Mouse (Mus musculus): ENCODE results near the gene Zan. TPM values are rescaled to one million over a fixed set of nuclear protein-coding genes. Genes with fewer than 3 reads are reported as not detected.

Gene Zan
- polyA plus RNA-seq, 1 experiment = not detected

DNA sequence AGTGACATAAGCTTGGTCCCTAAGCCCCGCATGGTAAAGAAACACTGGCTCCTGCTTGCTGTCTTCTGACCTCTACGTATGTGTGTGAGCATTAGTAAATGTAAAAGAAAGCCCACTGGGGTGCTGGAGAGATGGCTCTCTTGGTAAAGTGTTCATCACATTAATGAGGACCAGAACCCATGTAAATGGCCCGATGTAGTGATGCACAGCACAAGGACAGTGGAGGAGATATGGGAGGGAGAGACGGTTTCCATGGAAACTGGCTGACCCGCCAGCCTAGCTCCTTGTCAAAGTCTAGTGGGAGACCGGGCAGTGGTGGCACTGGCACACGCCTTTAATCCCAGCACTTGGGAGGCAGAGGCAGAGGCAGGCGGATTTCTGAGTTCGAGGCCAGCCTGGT, 100.1 kb downstream of the Zan start:
- Histone ChIP-seq H3K4me3 (ENCODE audit: insufficient read depth, low read depth, low read length) (no peak overlapping the region), H3K27ac (ENCODE audit: insufficient read depth, low read depth, low read length) (no peak overlapping the region), H3K4me1 (ENCODE audit: control insufficient read depth, insufficient read depth, low read length) (0 out of 2 replicates have a peak, but pooled peaks cover 2% of the 10 kb centered on the region)
- 53% methylated on average over 9 of the region's 9 CpGs for WGBS
- no peak for TF ChIP-seq CTCF (IDR thresholded peaks at IDR 0.05; ENCODE audit: insufficient read depth, low read depth, low read length)
- TF ChIP-seq POLR2A (IDR thresholded peaks at IDR 0.05; ENCODE audit: insufficient read depth, low read depth, low read length) = no peak

DNA sequence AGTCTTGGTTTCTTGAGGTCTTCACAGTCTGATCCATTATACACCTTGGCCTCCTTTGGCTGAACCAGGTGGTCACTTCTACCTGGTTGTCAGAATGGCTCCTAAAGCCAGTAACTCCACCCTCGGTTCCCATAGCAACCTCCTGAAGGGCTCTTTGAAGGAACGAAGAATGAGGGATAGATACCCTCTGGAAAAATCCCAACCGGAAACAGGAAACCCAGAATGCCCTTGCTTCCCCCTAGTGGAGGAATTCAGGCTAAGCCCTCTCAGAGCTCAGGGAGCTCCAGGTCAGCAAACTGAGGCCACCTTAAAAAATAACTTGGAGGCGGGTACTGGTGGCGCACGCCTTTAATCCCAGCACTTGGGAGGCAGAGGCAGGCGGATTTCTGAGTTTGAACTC, 100.7 kb downstream of the Zan start:
- H3K27ac ChIP-seq (ENCODE audit: insufficient read depth, low read depth, low read length) = no peak overlapping the region
- no peak for TF ChIP-seq POLR2A (IDR thresholded peaks at IDR 0.05; ENCODE audit: insufficient read depth, low read depth, low read length)
- TF ChIP-seq CTCF (IDR thresholded peaks at IDR 0.05; ENCODE audit: insufficient read depth, low read depth, low read length) = no peak
- 45% methylated on average over 7 of the region's 7 CpGs for WGBS

DNA sequence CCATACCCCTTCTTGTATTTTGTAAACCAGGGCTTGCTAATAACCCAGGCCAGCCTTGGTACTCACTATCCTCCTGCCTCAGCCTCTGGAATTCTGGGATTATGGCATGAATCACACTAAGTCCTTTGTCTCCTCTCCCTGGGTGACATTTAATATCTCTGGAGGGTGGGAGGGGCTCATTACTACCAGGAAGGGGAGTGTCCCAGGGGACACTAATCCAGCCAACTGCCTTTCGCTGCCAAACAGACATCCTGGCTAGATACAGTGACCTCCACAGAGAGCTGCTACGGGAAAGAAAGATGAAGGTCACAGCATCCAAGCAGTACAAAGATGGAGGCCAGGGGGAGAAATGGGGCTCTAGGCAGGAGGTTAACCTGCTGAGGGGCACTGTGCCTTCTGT, 101.2 kb downstream of the Zan start:
- H3K4me1 ChIP-seq (ENCODE audit: control insufficient read depth, insufficient read depth, low read length) = 0 out of 2 replicates have a peak, but pooled peaks cover 2% of the 10 kb centered on the region
- no peak overlapping the region for H3K27ac ChIP-seq (ENCODE audit: insufficient read depth, low read depth, low read length)
- no peak overlapping the region for H3K4me3 ChIP-seq (ENCODE audit: insufficient read depth, low read depth, low read length)
- WGBS = 55% methylated on average over 2 of the region's 2 CpGs
- TF ChIP-seq CTCF (IDR thresholded peaks at IDR 0.05; ENCODE audit: insufficient read depth, low read depth, low read length) (no peak), POLR2A (IDR thresholded peaks at IDR 0.05; ENCODE audit: insufficient read depth, low read depth, low read length) (no peak)

More for the DNA sequence above, 100.7 kb downstream of the Zan start:
- Histone ChIP-seq H3K4me1 (ENCODE audit: control insufficient read depth, insufficient read depth, low read length) (0 out of 2 replicates have a peak, but pooled peaks cover 2% of the 10 kb centered on the region), H3K4me3 (ENCODE audit: insufficient read depth, low read depth, low read length) (no peak overlapping the region)

- no peak for TF ChIP-seq POLR2A (IDR thresholded peaks at IDR 0.05; ENCODE audit: insufficient read depth, low read depth, low read length)
- no peak for TF ChIP-seq CTCF (IDR thresholded peaks at IDR 0.05; ENCODE audit: insufficient read depth, low read depth, low read length)
- 89% methylated on average over 4 of the region's 4 CpGs for WGBS
- Histone ChIP-seq H3K4me1 (ENCODE audit: control insufficient read depth, insufficient read depth, low read length) (0 out of 2 replicates have a peak, but pooled peaks cover 2% of the 10 kb centered on the region), H3K4me3 (ENCODE audit: insufficient read depth, low read depth, low read length) (no peak overlapping the region), H3K27ac (ENCODE audit: insufficient read depth, low read depth, low read length) (no peak overlapping the region)
Measured at GRCm38 (mm10) chr5:137374521-137375080, 102.3 kb downstream of the Zan start.

DNA sequence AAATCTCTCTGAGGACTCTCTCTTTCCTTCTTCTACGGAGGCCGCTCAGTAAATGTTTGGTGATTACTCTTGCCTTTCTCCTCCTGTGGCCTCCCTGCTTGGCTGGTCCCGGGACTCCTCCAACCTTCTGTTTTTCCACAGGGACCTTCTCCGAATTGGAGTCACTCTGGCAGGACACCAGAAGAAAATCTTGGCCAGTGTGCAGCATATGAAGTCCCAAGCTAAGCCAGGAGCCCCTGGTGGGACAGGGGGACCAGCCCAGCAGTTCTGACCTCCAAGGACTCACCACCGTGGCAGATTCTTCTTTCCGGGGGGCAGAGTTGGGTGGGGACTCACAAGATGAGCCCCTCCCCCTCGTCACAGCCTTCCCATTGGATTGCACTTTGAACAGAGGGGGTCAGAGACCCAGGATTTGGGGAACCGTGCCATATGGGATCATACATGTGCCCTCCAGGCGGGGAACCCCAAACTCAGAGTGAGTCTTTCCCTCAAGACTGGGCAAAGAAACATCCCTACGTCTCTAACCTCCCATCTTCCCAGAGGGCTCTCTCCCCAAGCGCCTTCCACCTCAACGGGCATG, 103.4 kb downstream of the Zan start:
- WGBS = 81% methylated on average over 12 of the region's 12 CpGs
- H3K4me3 ChIP-seq (ENCODE audit: insufficient read depth, low read depth, low read length) = no peak overlapping the region
- no peak overlapping the region for H3K27ac ChIP-seq (ENCODE audit: insufficient read depth, low read depth, low read length)

DNA sequence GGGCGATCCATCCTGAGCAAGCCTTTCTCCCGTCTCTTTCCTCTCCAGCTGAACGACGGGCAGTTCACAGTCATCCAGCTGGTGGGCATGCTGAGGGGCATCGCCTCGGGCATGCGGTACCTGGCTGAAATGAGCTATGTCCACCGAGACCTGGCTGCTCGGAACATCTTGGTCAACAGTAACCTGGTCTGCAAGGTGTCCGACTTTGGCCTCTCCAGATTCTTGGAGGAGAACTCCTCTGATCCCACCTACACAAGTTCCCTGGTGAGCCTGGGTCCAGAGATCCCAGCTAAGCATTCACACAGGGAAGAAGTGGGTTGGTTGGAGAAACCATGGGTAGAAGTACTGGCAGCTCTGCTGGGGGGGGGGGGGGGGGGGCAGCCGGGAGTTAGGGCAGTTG, 107.2 kb downstream of the Zan start:
- no peak overlapping the region for H3K4me3 ChIP-seq (ENCODE audit: insufficient read depth, low read depth, low read length)
- no peak overlapping the region for H3K27ac ChIP-seq (ENCODE audit: insufficient read depth, low read depth, low read length)
- WGBS = 93% methylated on average over 11 of the region's 11 CpGs
- TF ChIP-seq POLR2A (IDR thresholded peaks at IDR 0.05; ENCODE audit: insufficient read depth, low read depth, low read length) = no peak
- TF ChIP-seq CTCF (IDR thresholded peaks at IDR 0.05; ENCODE audit: insufficient read depth, low read depth, low read length) = no peak
- H3K4me1 ChIP-seq (ENCODE audit: control insufficient read depth, insufficient read depth, low read length) = no peaks in the 10 kb centered on the region

More for the DNA sequence above, 103.4 kb downstream of the Zan start:
- TF ChIP-seq CTCF (IDR thresholded peaks at IDR 0.05; ENCODE audit: insufficient read depth, low read depth, low read length) = no peak
- TF ChIP-seq POLR2A (IDR thresholded peaks at IDR 0.05; ENCODE audit: insufficient read depth, low read depth, low read length) = no peak
- H3K4me1 ChIP-seq (ENCODE audit: control insufficient read depth, insufficient read depth, low read length) = 0 out of 2 replicates have a peak, but pooled peaks cover 2% of the 10 kb centered on the region

DNA sequence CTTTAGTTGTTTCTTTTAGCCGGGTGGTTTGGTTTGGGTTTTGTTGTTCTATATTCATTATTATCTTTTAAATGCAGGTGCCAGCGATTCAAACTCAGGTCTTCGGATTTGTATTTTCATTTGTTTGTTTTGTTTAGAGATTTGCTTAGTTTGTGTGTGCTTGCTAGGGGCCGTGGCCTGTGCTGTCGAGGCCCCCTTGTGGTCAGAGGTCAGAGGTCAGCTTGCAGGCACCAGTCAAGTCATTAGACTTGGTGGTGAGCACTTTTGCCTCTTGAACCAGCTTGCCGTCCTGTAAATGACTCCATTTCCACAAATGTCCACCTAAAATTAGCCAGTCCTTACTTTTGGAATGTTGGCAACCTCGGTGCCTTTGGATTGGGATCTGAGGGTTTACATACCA, 118.5 kb downstream of the Zan start:
- Histone ChIP-seq H3K4me1 (ENCODE audit: control insufficient read depth, insufficient read depth, low read length) (no peaks in the 10 kb centered on the region), H3K27ac (ENCODE audit: insufficient read depth, low read depth, low read length) (no peak overlapping the region), H3K4me3 (ENCODE audit: insufficient read depth, low read depth, low read length) (no peak overlapping the region)
- 42% methylated on average over 7 of the region's 7 CpGs for WGBS
- TF ChIP-seq POLR2A (IDR thresholded peaks at IDR 0.05; ENCODE audit: insufficient read depth, low read depth, low read length) (no peak), CTCF (IDR thresholded peaks at IDR 0.05; ENCODE audit: insufficient read depth, low read depth, low read length) (no peak)

- Histone ChIP-seq H3K4me1 (ENCODE audit: control insufficient read depth, insufficient read depth, low read length) (peaks cover 13% of the 10 kb centered on the region), H3K4me3 (ENCODE audit: insufficient read depth, low read depth, low read length) (no peak overlapping the region), H3K27ac (ENCODE audit: insufficient read depth, low read depth, low read length) (no peak overlapping the region)
- no peak for TF ChIP-seq POLR2A (IDR thresholded peaks at IDR 0.05; ENCODE audit: insufficient read depth, low read depth, low read length)
- TF ChIP-seq CTCF (IDR thresholded peaks at IDR 0.05; ENCODE audit: insufficient read depth, low read depth, low read length) = no peak
- WGBS = 87% methylated on average over 17 of the region's 17 CpGs
Measured at GRCm38 (mm10) chr5:137354091-137354490, 122.8 kb downstream of the Zan start.
